Mouse (Mus musculus) gonadal fat pad, adult 2 months (tissue): Measurements from ENCODE around the gene Usp54. TPM values are rescaled to one million over a fixed set of nuclear protein-coding genes. Genes with fewer than 3 reads are reported as not detected.

Experiments used
- DNase-seq: peaks from one replicate; pipeline ENCODE4 v3.0.0-alpha.2; 2012; ENCODE audit warnings: low read depth
- polyA plus RNA-seq: library from polyadenylated mRNA; depleted of rRNA; stranded (reverse); fragments of >200 nt; gene quantifications from 2 replicates; pipeline ENCODE4 v1.2.3, GENCODE M21; 2012; rRNA removed

The Usp54 gene
- 13.0 and 14.8 TPM in 2 replicates for polyA plus RNA-seq

- DNase-seq = no peak
Measured at GRCm38 (mm10) chr14:20640644-20641437, at the start of gene Usp54. Usp54 (minus strand) TSS chr14:20641063.

- DNase-seq = no peak
Measured at GRCm38 (mm10) chr14:20689009-20689408, 48.1 kb upstream of the Usp54 start.

- no peak for DNase-seq
Measured at GRCm38 (mm10) chr14:20686576-20686975, 45.7 kb upstream of the Usp54 start.

- DNase-seq = no peak
Measured at GRCm38 (mm10) chr14:20682498-20682897, 41.6 kb upstream of the Usp54 start.

GRCm38 (mm10) chr14:20681742-20682141 is 40.9 kb upstream of the Usp54 start:
- DNase-seq = no peak

- DNase-seq = no peak
Measured at GRCm38 (mm10) chr14:20677906-20678305, 37.0 kb upstream of the Usp54 start.

- DNase-seq = peak; percentile 88
Measured at GRCm38 (mm10) chr14:20674064-20674833, 33.4 kb upstream of the Usp54 start, which contains the start of gene Sec24c. Sec24c (plus strand) TSS chr14:20674308.

- no peak for DNase-seq
Measured at GRCm38 (mm10) chr14:20673735-20674063, 32.8 kb upstream of the Usp54 start.

- no peak for DNase-seq
Measured at GRCm38 (mm10) chr14:20672990-20673389, 32.1 kb upstream of the Usp54 start.

GRCm38 (mm10) chr14:20668154-20668810 is 27.4 kb upstream of the Usp54 start, which contains the start of gene Synpo2l:
Synpo2l (minus strand) TSS chr14:20668354.
- no peak for DNase-seq

GRCm38 (mm10) chr14:20667469-20667868 is 26.6 kb upstream of the Usp54 start:
- no peak for DNase-seq

- DNase-seq = no peak
Measured at GRCm38 (mm10) chr14:20664436-20664835, 23.6 kb upstream of the Usp54 start.

GRCm38 (mm10) chr14:20663601-20664000 is 22.7 kb upstream of the Usp54 start:
- no peak for DNase-seq

GRCm38 (mm10) chr14:20662740-20663139 is 21.9 kb upstream of the Usp54 start:
- DNase-seq = no peak

GRCm38 (mm10) chr14:20661661-20662331 is 20.9 kb upstream of the Usp54 start:
- DNase-seq = no peak

GRCm38 (mm10) chr14:20660827-20661660 is 20.2 kb upstream of the Usp54 start:
- no peak for DNase-seq

GRCm38 (mm10) chr14:20659687-20660086 is 18.8 kb upstream of the Usp54 start:
- DNase-seq = no peak

GRCm38 (mm10) chr14:20658902-20659301 is 18.0 kb upstream of the Usp54 start:
- no peak for DNase-seq

GRCm38 (mm10) chr14:20658326-20658725 is 17.5 kb upstream of the Usp54 start:
- no peak for DNase-seq

GRCm38 (mm10) chr14:20656361-20656760 is 15.5 kb upstream of the Usp54 start, which contains the start of gene Myoz1:
Myoz1 (minus strand) TSS chr14:20656540.
- DNase-seq = no peak

- no peak for DNase-seq
Measured at GRCm38 (mm10) chr14:20655731-20656130, 14.9 kb upstream of the Usp54 start.
